Mouse (Mus musculus): ENCODE results near the gene Tmem82.

Tmem82 gene

GRCm38 (mm10) chr4:141616811-141617210 lies 1.6 kb downstream of the Tmem82 start:
- in situ Hi-C loops (cut with MboI, MseI), result no loop called here

GRCm38 (mm10) chr4:141614946-141615345 lies 3.5 kb downstream of the Tmem82 start:
- in situ Hi-C loops (cut with MboI, MseI), result no loop called here

DNA sequence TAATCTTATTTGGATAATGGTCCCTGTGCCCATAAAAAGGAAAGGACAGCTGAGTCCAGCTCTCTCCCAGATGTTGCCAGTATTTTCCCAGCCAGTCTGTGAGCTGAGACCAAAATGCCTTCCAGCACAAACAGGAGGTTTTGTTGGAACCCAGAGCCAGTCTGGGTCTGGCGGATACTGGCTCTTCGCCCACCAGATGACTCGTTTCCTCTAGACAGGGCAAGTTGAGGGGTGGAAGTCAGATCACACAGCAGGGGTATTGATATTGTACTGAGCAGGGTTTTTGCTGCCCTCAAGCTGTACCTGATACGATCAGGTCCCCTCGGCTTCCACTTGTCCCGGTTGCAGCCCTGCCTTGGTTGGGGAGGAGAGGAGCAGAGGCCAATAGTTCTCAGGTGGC lies 8.9 kb downstream of the Tmem82 start:
- in situ Hi-C loops (cut with MboI, MseI), result no loop called here

GRCm38 (mm10) chr4:141605861-141606260 lies 12.6 kb downstream of the Tmem82 start, which contains the start of gene Fblim1:
Gene Fblim1, minus strand, starts transcription at chr4:141606096.
- in situ Hi-C loops (cut with MboI, MseI), result no loop called here

DNA sequence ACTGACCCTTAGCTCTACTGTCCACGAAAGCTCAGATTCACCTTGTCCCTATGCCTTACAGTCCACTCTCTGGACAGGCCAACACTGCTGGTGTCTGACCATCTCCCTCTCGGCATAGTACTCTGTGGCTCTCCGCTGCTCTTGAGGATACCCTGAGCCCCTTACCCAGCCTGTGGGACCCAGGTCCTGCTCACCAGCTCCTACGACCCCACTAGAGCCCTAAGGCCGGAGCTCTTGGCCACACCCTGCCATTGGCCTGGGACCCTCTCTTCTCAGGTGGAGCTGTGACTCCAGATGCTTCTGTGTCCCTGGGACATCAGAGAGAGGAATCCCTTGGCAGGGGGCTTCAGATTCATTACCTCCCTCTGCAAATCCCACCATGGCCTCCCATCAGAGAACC lies 13.0 kb downstream of the Tmem82 start:
- in situ Hi-C loops (cut with MboI, MseI), result no loop called here

- in situ Hi-C loops (cut with MboI, MseI), result no loop called here
These were observed 13.9 kb downstream of the Tmem82 start for GRCm38 (mm10) chr4:141604493-141604892.

DNA sequence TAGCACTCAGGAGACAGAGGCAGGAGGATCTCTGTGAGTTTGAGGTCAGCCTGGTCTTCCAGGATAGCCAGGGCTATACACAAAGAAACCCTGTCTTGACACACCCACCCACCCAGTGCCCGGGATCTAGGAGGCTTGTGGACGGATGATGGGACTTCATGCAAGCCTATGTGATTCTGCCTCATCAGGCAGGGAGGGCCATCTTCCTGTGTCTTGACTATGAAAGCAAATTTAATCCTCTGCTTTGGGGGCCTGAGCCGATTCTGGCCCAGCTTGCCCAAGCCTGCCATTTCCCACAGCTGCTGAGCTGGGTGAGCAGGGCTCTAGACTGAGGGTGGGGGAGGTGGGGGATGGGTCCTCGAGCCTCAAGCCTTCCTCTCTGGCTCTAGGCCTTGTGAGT lies 14.5 kb downstream of the Tmem82 start:
- in situ Hi-C loops (cut with MboI, MseI), result no loop called here

DNA sequence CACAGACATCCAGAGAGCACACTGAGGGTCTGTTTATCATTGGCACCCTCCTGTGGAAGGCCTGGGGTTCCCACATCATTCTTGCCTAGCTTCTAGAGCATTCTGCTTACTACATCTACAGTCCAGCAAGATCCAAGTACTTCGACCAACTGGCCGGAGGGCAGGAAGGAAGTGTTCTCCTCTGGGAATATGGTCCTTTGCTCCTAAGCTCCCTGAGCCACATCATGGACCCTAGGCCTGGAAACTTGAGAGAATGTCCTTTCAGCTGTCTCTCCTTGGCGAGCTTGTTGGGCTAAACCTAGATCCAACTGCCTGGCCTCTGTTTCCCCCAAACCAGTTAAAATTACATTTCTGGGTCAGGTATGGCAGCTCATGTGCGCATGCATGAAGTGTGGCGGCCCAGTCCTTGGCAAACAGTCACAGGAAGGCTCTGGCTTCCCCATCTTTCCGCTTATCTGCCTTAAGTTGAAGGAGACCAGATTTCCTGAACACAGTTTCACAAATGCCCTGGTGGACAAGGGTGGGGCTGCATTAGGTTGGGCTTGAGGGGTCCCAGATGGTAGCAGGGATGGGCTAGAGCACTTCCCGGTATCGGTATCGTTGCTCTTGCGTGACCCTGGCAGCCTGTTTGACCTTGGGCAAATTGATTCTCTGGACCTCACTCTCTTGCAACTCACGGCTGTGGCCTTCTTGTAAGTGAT lies 15.8 kb downstream of the Tmem82 start:
- in situ Hi-C loops (cut with MboI, MseI), result no loop called here

- in situ Hi-C loops (cut with MboI, MseI), result no loop called here
These were observed 17.1 kb downstream of the Tmem82 start for GRCm38 (mm10) chr4:141601148-141601862.

DNA sequence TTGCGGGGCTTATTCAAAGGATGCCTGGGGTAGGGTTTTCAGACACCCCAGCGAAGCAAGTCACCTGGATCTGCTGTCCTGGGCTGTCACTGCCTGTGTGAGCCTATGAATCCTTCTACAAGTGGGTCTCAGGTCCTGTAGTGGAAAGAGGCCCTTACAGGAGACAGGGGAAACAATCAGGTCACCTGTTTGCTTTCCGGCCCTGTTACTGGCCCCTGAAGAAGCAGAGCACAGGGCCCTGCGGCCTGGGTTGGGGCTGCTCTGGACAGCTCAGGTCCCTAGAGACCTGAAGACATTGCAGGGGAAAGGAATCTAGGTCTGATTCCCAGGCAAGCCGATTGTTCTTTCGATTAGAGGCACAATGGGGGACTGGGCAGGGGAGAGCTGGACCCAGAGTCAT lies 18.1 kb downstream of the Tmem82 start:
- in situ Hi-C loops (cut with MboI, MseI), result no loop called here

DNA sequence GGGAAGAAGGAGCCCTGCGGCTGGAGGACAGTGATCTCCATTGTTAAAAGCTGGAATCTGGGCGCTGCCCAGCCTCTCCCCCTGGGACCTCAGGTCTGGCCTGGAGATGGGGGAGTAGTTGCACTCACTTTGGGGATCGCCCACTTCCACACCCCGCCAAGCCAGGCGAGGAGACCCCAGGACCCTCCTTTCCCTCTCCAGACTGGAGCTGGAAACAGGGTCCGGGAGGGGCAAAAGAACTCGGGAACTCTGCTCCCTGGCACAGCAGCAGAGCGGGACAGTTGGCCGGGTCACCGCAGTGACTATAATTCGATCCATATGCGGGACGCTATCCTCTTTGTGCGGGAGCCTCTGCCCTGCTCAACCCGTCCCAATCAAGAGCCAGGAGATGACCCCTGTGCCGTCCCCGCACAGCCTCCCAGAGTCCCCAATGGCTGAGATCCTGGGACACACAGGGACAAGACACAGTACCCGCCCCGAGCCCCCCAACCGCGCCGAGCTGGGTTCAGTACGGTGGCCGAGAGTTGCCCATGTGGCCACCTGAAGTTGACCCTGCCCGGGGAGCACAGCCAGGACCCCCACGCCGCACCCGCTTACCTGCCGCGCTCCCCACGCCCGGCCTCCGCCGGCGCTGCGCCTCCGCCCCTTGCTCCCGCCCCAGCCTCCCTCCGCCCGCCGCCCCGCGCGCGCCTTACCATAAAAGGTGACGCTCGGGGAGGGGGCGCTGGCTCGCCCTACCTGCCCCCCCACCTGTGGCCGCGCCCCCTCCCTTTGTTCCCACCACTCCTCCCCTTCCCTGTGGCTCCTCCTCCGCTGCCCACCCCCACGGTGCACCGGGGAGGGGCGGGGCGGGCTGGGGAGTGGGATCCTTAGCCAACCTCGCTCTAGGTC lies 18.9 kb downstream of the Tmem82 start:
- in situ Hi-C loops (cut with MboI, MseI), result no loop called here

GRCm38 (mm10) chr4:141598894-141599250 lies 19.6 kb downstream of the Tmem82 start:
- in situ Hi-C loops (cut with MboI, MseI), result no loop called here

- in situ Hi-C loops (cut with MboI, MseI), result no loop called here
These were observed 20.1 kb downstream of the Tmem82 start for GRCm38 (mm10) chr4:141598199-141598893.

GRCm38 (mm10) chr4:141596700-141597328 lies 21.6 kb downstream of the Tmem82 start:
- in situ Hi-C loops (cut with MboI, MseI), result no loop called here

DNA sequence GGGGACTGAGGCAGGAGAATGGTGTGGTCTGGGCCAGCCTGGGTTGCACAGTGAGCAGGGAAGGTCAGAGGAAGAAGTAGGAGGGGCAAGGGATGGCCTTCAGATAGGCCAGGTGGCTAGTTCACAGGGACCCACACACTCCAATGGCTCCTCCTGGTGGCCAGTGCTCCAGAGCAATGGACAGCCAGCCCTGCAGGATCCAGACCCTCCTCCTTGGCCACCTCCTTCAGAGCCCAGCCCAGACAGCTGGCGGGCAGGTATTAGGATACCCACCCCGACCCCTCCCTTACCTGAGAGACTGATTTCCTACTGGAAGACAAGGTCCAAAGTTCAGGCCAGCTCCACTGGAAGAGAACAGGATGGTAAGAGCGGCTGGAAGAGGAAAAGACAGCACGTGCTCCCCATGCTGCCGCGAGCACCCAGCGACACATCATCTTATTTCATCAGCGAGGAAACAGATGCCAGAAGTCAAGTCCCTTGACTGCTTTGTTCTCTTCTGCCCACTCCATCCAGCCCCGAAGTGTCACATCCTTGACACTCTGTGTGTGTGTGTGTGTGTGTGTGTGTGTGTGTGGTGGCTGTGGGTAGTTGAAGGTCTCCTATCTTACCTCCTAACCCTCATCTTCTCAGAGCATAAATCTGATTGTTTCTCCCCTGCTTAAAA lies 22.7 kb downstream of the Tmem82 start:
- in situ Hi-C loops (cut with MboI, MseI), result no loop called here

DNA sequence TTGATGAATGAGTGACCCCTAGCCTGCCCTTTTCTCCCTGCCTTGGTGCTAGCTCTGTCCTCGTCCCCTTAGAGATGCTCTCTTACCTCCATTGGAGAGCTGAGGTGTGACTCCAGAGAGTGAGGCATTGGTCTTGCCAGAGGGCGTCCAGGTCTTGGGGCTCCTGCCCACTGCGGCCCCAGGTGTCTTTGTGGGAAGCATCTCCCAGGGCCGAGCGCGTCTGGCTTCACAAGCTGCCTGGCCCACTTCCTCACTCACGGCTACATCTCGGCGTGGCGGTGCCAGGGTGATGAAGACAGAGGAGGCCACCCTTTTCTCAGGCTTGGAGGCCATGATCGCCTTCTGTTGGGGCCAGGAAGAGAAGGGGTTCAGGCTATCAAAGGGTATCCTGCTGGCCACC lies 23.3 kb downstream of the Tmem82 start:
- in situ Hi-C loops (cut with MboI, MseI), result no loop called here

DNA sequence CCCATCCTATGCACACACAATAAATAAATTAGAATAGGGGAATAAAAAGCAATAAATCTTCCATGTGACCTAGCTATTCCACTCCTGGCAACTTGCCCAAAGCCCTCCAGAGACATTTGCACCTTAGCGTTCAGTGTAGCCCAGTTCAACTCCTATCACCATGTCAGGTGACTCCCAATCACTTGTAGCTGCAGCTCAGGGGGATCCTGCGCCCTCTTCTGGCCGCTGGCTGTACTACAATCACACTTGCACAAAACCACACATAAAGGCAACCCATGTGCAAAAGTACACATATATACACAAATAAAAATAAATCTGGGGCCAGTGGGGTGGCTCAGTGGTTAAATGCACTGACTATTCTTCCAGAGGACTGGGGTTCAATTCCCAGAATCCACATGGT lies 26.9 kb downstream of the Tmem82 start:
- in situ Hi-C loops (cut with MboI, MseI), result no loop called here

DNA sequence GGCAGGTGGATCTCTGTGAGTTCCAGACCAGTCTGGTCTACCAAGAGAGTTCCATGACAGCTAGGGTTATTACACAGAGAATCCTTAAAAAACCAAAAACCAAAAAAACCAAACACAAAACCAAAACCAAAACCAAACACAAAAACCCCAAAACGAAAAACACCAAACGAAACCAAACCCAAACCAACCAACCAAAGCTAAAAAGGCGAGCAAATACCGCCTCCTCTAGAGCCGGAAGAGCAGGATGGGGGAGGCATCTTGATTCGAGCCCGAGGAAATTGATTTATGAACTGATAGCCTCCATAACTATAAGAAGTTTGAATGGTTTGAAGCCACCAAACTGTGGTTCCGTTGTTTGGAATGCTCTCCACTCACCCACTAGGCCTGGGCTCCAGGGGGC lies 34.5 kb downstream of the Tmem82 start:
- in situ Hi-C loops (cut with MboI, MseI), result no loop called here

- in situ Hi-C loops (cut with MboI, MseI), result no loop called here
These were observed 37.4 kb downstream of the Tmem82 start for GRCm38 (mm10) chr4:141581051-141581450.

DNA sequence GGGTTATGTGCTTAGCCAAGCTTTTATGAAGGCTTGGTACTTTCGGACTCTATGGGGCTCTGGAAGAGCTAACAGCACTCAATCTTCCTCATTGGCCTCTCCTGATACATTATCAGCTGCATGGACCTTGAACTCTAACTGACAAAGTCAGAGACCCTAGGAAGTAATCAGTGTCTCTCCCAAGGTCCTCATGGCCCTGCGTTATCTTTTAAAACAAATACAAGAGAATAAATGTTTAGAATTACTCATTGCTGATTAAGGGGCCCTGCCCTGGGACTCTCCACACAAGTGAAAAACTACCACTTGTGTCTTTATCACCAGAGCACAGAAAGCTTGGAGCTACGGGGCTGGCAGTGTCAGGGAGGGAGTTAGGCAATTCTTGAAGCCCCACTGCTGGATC lies 39.6 kb downstream of the Tmem82 start:
- in situ Hi-C loops (cut with MboI, MseI), result no loop called here

DNA sequence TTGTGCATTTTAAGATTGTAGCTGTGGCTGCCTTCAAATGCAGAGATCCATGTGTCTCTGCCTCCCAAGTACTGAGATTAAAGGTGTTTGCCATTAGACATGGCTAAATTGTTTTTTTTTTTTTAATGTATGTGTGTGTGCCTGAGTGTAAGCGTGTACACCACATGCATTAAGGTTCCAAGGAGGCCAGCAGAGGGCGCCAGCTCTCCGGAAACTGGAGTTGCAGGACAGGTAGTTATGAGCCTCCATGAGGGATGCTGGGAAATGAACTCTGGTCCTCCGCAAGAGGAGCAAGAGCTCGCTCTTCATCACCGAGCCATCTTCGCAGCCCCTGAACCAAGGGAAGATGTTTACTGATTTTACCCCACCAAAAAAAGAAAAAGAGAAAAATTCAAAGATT lies 41.6 kb downstream of the Tmem82 start:
- in situ Hi-C loops (cut with MboI, MseI), result no loop called here
